Mouse (Mus musculus): Measurements from ENCODE around the gene Asb1.

The Asb1 gene

GRCm38 (mm10) chr1:91607141-91607540 is 66.8 kb downstream of the Asb1 start:
- no peak for DNase-seq (ENCODE audit: low read depth, low spot score)
